Mouse (Mus musculus) intestine, postnatal 0 days (tissue): ENCODE data around the gene 4921504E06Rik. TPM values are rescaled to one million over a fixed set of nuclear protein-coding genes. Genes with fewer than 3 reads are reported as not detected.
A peak's percentile ranks its signal among the peaks of the same experiment; 100 is the strongest.

Experiments
- ATAC-seq: fragments of 200-750 bp; cut with Nextera tagmentation; 2 replicates; pipeline ENCODE4 v1.8.0; 2017; ENCODE audit warnings: mild to moderate bottlenecking, moderate TSS enrichment, moderate library complexity
- H3K27ac ChIP-seq: fragments of 300-500 bp; sonication (generic); 2 replicates; pipeline ENCODE4 v1.5.1; 2014; ENCODE audit warnings: mild to moderate bottlenecking, low read depth, low read length, moderate library complexity
- H3K27me3 ChIP-seq: fragments of 300-500 bp; sonication (generic); replicated peaks from 2 replicates; pipeline ENCODE4 v1.6.1; 2014; ENCODE audit warnings: low read length, mixed read lengths; ENCODE audit not compliant: control insufficient read depth, insufficient read depth
- H3K36me3 ChIP-seq: fragments of 300-500 bp; sonication (generic); 2 replicates; pipeline ENCODE4 v1.6.1; 2014; ENCODE audit warnings: mild to moderate bottlenecking, moderate library complexity; ENCODE audit not compliant: control insufficient read depth, insufficient read depth
- H3K4me1 ChIP-seq: fragments of 300-500 bp; sonication (generic); replicated peaks from 2 replicates; pipeline ENCODE4 v1.6.1; 2014; ENCODE audit warnings: antibody characterized with exemption, low read length, mixed read lengths; ENCODE audit not compliant: control insufficient read depth, insufficient read depth
- H3K4me2 ChIP-seq: fragments of 300-500 bp; sonication (generic); replicated peaks from 2 replicates; pipeline ENCODE4 v1.6.1; 2014; ENCODE audit warnings: low read depth, mild to moderate bottlenecking, moderate library complexity
- H3K4me3 ChIP-seq: fragments of 300-500 bp; sonication (generic); 2 replicates; pipeline ENCODE4 v1.5.1; 2014; ENCODE audit warnings: low read depth, low read length
- H3K9ac ChIP-seq: fragments of 300-500 bp; sonication (generic); 2 replicates; pipeline ENCODE4 v1.6.1; 2014; ENCODE audit warnings: mild to moderate bottlenecking, low read depth, low read length
- H3K9me3 ChIP-seq: fragments of 300-500 bp; sonication (generic); 2 replicates; pipeline ENCODE4 v1.6.1; 2016; ENCODE audit warnings: mixed run types; ENCODE audit not compliant: control insufficient read depth
- CTCF ChIP-seq: sonication (generic); IDR thresholded peaks from 2 replicates; pipeline ENCODE4 v1.5.1; 2016; ENCODE audit warnings: low read depth, mild to moderate bottlenecking, control low read depth, antibody characterized with exemption, moderate library complexity
- WGBS: fragments of 180-500 bp; shearing (Covaris S2); extraction: QIAGEN DNeasy Blood & Tissue Kit; methylation state at CpG from one replicate; pipeline ENCODE4 v1.1.7; 2014; 5-methylcytosine and 5-hydroxymethylcytosine counted together
- polyA plus RNA-seq: library from polyadenylated mRNA; unstranded; fragments of >200 nt; fragmentation: Nextera tagmentation; extraction: Ambion mirVana; gene quantifications from 2 replicates; pipeline ENCODE4 v1.2.1, GENCODE M21; 2015

4921504E06Rik gene
- polyA plus RNA-seq, 1 experiment from 2014 or later, result not detected

DNA sequence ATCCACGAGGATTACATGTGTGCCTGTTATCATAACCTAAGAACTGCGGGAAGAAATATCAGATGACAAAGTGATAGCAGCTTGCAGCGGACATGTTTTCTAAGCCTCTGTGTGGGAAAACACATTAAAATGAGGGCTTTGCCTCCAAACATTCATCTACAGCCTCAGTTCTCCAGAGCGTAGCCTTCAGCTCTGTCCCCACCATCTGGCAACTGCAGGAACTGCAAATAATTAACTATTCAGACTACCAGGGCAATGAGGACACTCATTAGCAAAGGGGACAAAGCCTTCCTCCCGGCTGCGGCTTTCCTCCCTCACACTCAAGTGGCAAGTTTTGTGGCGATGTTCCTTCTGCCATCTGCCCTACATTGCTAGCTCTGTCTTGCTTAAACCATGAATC, 33.9 kb downstream of the 4921504E06Rik start:
- no peak for ATAC-seq
- no peak overlapping the region for H3K9ac ChIP-seq

GRCm38 (mm10) chr2:19517952-19518351, 35.8 kb downstream of the 4921504E06Rik start:
- H3K36me3 ChIP-seq, result no peaks in the 10 kb centered on the region
- no peak overlapping the region for H3K9ac ChIP-seq
- 45% methylated on average over 13 of the region's 13 CpGs for WGBS
- H3K4me2 ChIP-seq, result no peak overlapping the region
- no peak overlapping the region for H3K4me3 ChIP-seq
- H3K27me3 ChIP-seq, result peaks cover 3% of the 10 kb centered on the region; the same call in 1 of the 2 replicates
- H3K4me1 ChIP-seq, result no peaks in the 10 kb centered on the region
- no peak overlapping the region for H3K27ac ChIP-seq
- no peak for TF ChIP-seq CTCF
- no peak for ATAC-seq
- H3K9me3 ChIP-seq, result no peaks in the 10 kb centered on the region

More for the DNA sequence above, 33.9 kb downstream of the 4921504E06Rik start:
- H3K4me1 ChIP-seq, result no peaks in the 10 kb centered on the region
- no peaks in the 10 kb centered on the region for H3K9me3 ChIP-seq
- H3K4me2 ChIP-seq, result no peak overlapping the region
- no peak overlapping the region for H3K27ac ChIP-seq
- peaks cover 3% of the 10 kb centered on the region; the same call in 1 of the 2 replicates for H3K27me3 ChIP-seq
- H3K4me3 ChIP-seq, result no peak overlapping the region
- H3K36me3 ChIP-seq, result no peaks in the 10 kb centered on the region
- peak; percentile 77 for TF ChIP-seq CTCF
- WGBS, result 6% methylated on average over 7 of the region's 7 CpGs

DNA sequence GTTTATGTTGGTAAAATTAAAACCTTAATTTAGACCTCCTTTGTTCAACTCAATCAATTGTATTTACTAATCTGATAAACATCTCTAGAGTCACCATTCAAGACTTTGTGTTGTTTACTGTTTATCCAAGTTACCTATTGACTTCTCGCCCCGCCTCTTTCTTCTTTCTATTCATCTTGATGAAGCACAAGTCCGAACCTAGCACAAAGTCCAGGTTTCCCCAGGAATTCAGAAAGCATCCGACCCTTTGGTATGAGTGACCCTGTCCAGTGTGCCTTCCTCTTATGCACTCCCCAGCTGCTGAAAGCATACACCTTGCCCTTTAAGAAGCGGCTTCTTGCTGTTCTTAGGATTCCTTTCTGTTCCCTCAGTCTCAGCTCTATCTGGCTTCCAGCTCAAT, 41.3 kb downstream of the 4921504E06Rik start:
- no peak for TF ChIP-seq CTCF
- WGBS, result 50% methylated on average over 5 of the region's 5 CpGs
- Histone ChIP-seq H3K27ac (no peak overlapping the region), H3K36me3 (no peaks in the 10 kb centered on the region), H3K4me3 (no peak overlapping the region), H3K27me3 (no peaks in the 10 kb centered on the region; the same call in 1 of the 2 replicates), H3K4me2 (no peak overlapping the region), H3K9ac (no peak overlapping the region), H3K9me3 (no peaks in the 10 kb centered on the region), H3K4me1 (no peaks in the 10 kb centered on the region)
- no peak for ATAC-seq

- H3K27ac ChIP-seq, result no peak overlapping the region
- no peaks in the 10 kb centered on the region for H3K4me1 ChIP-seq
- no peaks in the 10 kb centered on the region for H3K36me3 ChIP-seq
- TF ChIP-seq CTCF, result no peak
- H3K4me3 ChIP-seq, result no peak overlapping the region
- no peaks in the 10 kb centered on the region for H3K9me3 ChIP-seq
- no peak overlapping the region for H3K4me2 ChIP-seq
- WGBS, result 59% methylated on average over 5 of the region's 5 CpGs
- no peaks in the 10 kb centered on the region for H3K27me3 ChIP-seq
- H3K9ac ChIP-seq, result no peak overlapping the region
- ATAC-seq, result no peak
Observed at GRCm38 (mm10) chr2:19511032-19511431, 42.7 kb downstream of the 4921504E06Rik start.

- ATAC-seq, result no peak
- H3K4me2 ChIP-seq, result no peak overlapping the region
Observed at GRCm38 (mm10) chr2:19505744-19506143, 48.0 kb downstream of the 4921504E06Rik start.

GRCm38 (mm10) chr2:19490262-19490661, 63.5 kb downstream of the 4921504E06Rik start:
- 57% methylated on average over 3 of the region's 3 CpGs for WGBS
- Histone ChIP-seq H3K4me3 (no peak overlapping the region), H3K36me3 (no peaks in the 10 kb centered on the region), H3K27me3 (no peaks in the 10 kb centered on the region), H3K27ac (no peak overlapping the region), H3K4me1 (no peaks in the 10 kb centered on the region), H3K9me3 (no peaks in the 10 kb centered on the region), H3K4me2 (no peak overlapping the region), H3K9ac (no peak overlapping the region)
- ATAC-seq, result no peak
- TF ChIP-seq CTCF, result no peak

More at GRCm38 (mm10) chr2:19505744-19506143, 48.0 kb downstream of the 4921504E06Rik start:
- H3K9me3 ChIP-seq, result no peaks in the 10 kb centered on the region
- no peak overlapping the region for H3K27ac ChIP-seq
- H3K36me3 ChIP-seq, result no peaks in the 10 kb centered on the region
- no peak overlapping the region for H3K9ac ChIP-seq
- H3K4me3 ChIP-seq, result no peak overlapping the region
- H3K4me1 ChIP-seq, result no peaks in the 10 kb centered on the region
- H3K27me3 ChIP-seq, result no peaks in the 10 kb centered on the region
- TF ChIP-seq CTCF, result no peak
- WGBS, result 89% methylated on average over 1 of the region's 1 CpGs

DNA sequence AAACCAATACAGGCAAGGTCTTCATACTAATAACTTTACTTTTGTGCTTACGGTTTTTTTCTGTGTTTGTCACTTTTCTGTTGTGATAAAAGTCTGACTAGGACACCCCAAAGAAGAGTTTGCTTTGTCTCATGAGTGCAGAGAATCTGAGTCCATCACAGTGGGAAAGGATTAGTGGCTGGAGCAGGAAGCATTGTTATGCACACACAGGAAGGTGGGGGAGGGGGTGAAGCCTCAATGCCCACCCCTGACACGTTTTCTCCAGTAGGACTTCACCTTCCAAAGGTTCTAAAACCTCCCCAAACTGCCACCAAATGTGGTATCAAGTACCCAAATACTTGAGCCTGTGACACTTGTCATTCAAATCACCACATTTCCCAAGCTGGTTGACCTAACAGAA, 91.8 kb downstream of the 4921504E06Rik start:
- 35% methylated on average over 2 of the region's 2 CpGs for WGBS
- Histone ChIP-seq H3K9ac (no peak overlapping the region), H3K4me1 (no peaks in the 10 kb centered on the region), H3K27me3 (0 out of 2 replicates have a peak, but pooled peaks cover 8% of the 10 kb centered on the region), H3K4me2 (no peak overlapping the region), H3K27ac (no peak overlapping the region), H3K9me3 (no peaks in the 10 kb centered on the region), H3K36me3 (no peaks in the 10 kb centered on the region), H3K4me3 (no peak overlapping the region)
- no peak for TF ChIP-seq CTCF
- ATAC-seq, result no peak
